Mouse (Mus musculus): ENCODE measurements at regions not wholly inside any gene's neighbourhood (a gene's known extent, or its start where the extent isn't known, plus 50 kb on each side); places are given as distances from the start of the nearest gene placed in this dataset.
A peak's percentile ranks its signal among the peaks of the same experiment; 100 is the strongest.

DNA sequence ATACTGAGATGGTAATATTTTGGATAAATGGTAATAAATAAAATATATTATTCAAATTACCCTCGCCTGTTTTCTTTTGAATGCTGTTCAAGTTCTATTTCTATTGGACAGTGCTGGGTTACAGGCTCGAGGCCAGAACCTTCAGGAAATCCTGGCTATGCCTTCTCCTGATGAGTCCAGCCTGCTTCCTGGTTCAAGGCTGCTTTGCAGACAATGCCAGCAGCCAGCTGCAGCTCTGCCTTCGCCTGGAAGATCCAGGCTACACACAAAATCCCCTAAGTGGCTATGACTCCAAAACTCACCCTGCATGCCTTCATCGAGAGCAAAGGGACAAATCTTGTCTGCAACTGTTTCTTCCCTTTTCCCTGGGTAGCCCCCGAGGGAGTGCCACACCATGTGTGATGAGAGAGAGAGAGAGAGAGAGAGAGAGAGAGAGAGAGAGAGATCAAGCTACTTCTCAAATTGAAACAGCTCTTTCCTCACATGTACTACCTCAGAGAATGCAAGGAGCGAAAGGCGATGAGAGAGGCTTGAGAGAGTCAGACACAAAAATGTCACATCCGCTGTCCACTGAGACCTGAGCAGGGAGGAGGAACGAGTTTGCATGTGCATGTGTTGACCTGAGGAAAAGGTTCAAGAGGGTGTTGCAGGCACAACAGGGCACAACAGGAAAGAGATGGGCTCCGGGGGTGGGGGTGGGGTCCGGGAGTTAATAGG, 319.7 kb downstream of the Bcor start:
- peak in 1 of 2 experiments; percentile 37 for DNase-seq (ENCODE audit: low spot score in 2 of 2)

DNA sequence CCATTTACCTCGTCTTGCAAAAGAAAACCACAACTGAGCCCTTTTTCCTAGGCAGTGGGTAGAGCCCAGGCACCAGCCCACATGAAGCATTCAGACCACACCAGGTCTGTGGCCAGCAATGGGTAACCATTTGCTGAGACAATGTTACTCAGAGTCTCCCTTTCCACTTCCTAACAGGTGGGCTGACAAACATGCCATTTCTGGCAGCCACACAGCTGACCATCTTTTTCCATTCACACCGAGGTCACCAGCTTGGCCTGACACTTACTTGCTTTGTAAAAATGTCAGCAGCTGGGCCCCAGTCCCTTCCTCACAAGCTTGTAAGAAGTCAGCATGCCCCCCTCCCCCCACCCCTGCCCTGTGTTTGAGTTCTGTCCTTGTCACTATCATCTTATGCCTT, 314.6 kb downstream of the Bcor start:
- no peak for DNase-seq (ENCODE audit: low spot score in 2 of 2)

DNA sequence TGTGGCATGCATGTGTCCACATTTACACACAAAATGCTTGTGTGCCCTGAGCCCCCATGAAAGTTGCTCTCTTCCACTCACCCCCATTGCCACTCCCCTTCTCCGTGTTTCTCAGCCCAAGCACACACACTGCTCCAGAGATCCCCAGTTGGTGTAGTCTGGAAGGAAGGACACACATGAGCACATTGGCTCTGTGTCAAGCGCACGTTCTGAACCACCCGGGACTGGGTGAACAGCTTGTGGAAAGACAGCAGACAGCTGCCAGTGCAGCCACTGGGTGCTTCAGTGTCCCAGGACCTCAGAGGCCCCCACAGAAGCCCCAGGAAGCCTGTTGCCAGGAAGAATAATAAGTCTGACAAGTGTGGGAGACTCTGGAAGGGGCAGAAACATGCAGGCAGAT, 304.2 kb downstream of the Bcor start:
- no peak for DNase-seq (ENCODE audit: low spot score in 2 of 2)

DNA sequence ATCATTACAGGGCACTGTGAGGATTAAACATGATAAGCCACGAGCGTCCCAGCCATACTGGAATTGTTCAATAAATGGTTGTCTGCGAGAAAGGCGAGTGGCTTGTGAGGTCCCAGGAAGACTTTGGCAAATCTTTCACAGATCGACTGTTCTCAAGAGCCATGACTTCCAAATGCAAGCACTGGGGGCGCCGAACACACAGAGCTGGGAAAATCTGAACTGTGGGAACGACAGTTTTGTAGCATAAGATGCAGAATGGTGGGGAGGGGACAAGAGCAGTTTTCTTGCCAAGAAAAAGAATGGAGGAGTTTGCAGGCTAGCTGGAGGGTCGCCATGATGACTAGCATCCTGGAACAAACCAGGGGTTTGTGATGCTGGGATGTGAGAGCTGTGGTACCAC, 300.8 kb downstream of the Bcor start:
- no peak for DNase-seq (ENCODE audit: low spot score in 2 of 2)

GRCm38 (mm10) chrX:11861119-11861708, 298.9 kb downstream of the Bcor start:
- DNase-seq (ENCODE audit: low spot score in 2 of 2): no peak

GRCm38 (mm10) chrX:11861892-11862291, 298.3 kb downstream of the Bcor start:
- DNase-seq (ENCODE audit: low spot score in 2 of 2): no peak

GRCm38 (mm10) chrX:11863106-11863505, 297.0 kb downstream of the Bcor start:
- DNase-seq (ENCODE audit: low spot score in 2 of 2): no peak

DNA sequence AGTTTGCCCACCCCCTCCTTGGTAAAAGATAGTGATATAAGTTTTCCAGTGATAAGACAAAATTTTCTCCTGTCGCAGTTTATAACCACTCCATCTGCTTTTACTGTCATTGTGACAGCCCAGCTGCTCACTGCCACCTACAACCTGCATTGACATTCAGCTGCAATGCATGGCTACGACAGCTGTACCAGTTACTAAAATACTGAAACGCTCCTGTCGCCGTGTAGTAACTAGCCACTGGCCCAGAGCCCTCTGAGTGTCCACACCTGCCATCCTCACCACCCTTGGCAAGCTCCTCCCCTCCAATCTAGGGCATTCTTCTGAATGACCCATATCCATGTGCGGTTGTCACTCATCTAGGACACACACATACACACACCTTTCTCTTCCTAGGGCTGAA, 286.2 kb downstream of the Bcor start:
- DNase-seq (ENCODE audit: low spot score in 2 of 2): no peak

GRCm38 (mm10) chrX:11876636-11877035, 283.5 kb downstream of the Bcor start:
- no peak for DNase-seq (ENCODE audit: low spot score in 2 of 2)

- no peak for DNase-seq (ENCODE audit: low spot score in 2 of 2)
Observed at GRCm38 (mm10) chrX:11878028-11878427, 282.1 kb downstream of the Bcor start.

- no peak for DNase-seq (ENCODE audit: low spot score in 2 of 2)
Observed at GRCm38 (mm10) chrX:11880972-11881371, 279.2 kb downstream of the Bcor start.

DNA sequence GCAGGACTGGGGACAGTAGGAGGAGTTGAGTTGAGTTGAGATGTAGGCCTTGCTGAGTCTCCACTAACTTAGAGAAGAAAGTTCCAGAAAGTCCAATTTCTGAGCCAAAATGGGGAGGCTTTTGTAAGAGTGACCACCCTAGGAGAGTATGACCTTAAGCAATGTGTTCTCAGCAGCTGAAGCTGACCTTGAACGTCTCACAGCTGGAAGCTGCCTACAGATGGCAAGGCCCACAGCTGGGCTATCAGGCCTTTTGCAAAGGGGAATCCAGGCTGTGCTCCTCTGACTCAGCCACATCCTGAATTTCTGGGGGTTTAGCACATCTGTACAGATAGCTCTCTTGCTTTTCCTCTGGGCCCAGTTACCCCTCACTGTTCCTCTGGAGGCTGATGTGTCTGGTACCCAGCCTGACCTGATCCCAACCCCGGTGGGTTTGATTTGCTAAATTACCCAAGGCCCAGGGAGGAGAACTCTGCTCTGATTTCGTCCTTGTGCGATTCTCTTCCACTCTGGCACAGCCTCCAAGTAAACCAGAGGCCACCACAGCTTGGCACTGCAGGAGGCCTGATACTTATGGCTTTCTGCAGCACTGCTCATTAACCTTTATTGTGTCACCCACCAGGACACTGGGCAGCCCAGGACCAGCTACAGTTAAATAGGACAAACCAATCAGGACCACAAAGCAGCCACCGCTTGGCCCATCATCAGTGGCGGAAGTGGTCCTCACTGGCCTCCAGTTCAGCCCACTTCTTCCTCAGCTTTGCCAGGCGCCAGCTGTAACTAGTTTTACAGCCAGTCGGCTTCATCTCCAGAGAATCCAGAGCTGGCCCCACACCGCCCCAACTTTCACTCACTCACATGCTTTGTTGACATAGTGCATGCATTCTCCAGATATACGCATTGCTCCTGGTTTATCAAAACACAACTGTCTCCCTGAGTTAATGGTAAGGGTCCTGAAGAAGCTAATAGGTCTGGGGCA, 276.1 kb downstream of the Bcor start:
- DNase-seq (ENCODE audit: low spot score in 2 of 2): no peak

GRCm38 (mm10) chrX:11892396-11892795, 267.8 kb downstream of the Bcor start:
- DNase-seq (ENCODE audit: low spot score in 2 of 2): no peak

DNA sequence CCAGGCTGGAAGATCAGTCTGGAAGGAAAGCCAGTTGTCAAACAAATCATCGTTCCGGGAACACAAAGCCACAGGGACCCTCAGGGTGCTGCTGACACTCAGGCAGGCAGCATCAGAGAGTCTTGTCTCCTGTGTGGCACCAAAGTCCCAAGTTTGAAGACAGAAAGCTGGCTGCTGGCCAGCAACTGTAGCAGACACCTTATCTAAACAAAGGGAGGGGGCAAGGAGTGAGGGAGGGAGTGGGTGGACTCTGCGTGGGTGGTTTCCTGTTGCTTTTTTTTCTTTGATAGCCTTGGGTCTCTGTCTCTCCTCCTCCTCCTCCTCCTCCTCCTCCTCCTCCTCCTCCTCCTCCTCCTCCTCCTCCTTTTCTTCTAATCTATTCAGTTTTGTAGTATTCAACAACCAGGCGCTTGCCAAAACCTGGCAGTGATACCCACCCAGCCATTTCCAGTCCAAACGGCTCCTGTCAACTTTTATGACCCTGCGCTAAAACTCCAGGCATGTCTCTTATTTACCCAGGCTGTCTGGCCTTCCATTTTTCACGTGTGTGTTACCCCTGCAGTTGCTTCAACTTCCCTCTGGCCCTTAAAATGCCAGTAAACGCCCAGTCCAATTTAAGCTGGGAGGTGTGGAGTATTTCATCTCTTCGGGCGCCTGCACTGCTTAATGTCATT, 266.4 kb downstream of the Bcor start:
- DNase-seq (ENCODE audit: low spot score in 2 of 2): no peak

DNA sequence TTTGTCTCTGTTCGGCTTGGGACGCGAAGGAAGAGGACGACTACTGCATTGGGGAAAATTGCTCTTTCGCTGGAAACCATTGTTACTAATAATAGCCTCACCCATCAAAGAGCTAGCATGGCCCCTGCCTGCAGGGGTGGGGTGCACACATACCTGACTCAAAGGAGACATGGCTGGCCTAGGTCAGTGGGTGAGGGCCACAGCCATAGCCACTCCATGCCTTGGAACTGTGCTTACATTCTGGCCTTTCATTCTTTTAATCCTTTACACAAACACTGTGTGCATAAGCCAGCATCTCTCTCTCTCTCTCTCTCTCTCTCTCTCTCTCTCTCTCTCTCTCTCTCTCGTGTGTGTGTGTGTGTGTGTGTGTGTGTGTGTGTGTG, 265.9 kb downstream of the Bcor start:
- no peak for DNase-seq (ENCODE audit: low spot score in 2 of 2)

DNA sequence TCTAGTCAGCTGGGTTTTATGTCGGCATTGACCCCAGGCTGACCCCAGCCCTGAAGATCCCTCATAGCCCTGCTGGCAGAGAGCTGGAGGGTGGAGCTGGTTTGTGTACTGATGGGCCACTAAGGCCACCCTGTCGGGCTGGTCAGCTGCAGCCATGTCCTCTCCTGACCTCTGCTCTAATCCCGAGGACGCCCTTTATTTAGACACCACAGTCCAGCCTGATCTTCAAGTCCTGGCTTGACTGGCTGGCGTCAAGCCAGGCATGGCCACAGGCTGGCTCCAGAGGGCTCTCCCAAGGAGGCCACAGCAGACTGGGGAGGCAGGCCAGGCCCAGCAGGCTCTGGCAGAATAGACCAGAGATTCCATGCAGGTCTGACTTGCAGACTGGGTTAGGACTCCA, 264.8 kb downstream of the Bcor start:
- no peak for DNase-seq (ENCODE audit: low spot score in 2 of 2)

DNA sequence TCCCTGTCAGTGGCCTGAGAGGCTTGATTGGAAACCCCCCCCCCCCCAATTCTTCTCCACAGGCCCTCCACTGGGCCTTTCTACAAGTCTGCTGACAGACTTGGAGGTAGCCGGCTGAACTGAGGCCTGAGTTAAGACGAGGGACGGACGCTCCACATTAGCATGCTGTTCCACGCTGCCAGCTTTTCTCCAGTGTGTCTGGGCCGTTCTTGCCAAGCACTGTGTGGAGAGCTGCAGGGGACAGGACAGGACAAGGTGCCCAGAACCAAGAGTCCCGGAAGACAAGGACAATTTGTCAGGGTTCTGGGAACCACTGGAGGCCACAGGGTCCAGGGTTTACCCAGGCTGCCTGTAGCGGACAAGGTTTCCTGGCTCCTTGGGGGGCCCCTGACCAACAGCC, 261.9 kb downstream of the Bcor start:
- DNase-seq (ENCODE audit: low spot score in 2 of 2): no peak

DNA sequence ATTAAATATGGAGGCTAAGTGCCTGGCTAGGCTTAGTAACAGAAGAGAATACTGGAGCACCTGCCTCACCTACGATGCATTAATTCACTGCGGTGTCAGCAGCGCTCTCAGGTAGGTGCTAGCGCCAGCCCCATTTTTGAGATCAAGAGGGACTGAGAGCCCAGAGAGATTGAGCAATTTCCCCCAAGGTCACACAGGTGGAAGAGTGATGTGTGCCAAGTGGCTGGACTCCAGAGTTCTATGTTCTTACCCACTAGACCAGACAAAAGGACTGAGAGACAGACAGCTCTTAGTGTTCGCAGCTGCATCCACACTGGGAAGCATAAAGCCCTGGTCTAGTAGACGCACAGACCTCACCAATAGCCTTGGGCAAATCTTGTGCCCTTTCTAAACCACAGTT, 261.1 kb downstream of the Bcor start:
- no peak for DNase-seq (ENCODE audit: low spot score in 2 of 2)

GRCm38 (mm10) chrX:11899914-11900313, 260.2 kb downstream of the Bcor start:
- no peak for DNase-seq (ENCODE audit: low spot score in 2 of 2)

DNA sequence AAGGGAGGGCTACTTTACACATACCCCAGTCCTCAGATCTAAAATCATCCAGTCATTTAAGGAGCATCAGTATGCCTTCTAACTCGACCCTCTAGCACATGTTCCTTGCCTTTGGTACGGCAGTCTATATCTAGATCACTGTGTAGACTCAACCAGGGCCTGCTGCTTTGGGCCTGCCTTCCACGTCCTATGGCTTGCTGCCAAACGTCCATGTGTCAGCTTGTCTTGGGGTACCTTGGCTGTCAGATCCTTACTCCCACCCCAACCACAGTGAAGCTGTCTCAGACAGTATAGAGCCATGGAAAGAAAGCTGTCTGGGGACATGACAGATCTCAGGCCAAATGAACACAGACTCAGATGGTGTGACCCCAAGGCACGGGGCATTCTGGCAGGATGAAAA, 258.4 kb downstream of the Bcor start:
- no peak for DNase-seq (ENCODE audit: low spot score in 2 of 2)

DNA sequence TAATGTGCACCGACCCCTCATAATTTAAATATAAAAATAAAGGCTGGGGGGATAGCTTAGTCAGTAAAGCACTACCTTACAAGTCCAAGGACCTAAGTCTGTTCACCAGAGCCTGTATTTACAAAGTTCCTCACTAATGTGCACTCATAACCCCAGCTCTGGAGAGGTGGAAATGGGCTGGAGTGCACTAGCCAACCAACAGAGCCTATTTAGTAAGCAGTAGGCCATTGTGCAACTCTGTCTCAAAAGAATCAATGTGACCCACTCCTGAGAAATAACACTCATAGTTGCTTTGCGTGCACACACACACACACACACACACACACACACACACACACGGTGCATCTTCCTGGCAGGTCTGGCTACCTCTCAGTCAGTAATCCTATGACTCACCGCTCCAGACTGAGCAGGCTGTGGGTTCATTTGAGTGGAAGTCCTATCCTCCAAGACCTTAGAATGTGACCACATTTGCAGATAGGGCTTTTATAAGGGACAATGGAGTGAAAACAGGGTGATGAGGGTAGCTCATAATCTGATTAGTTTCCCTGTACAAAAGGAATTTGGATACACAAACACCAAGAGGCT, 256.9 kb downstream of the Bcor start:
- DNase-seq (ENCODE audit: low spot score in 2 of 2): no peak

DNA sequence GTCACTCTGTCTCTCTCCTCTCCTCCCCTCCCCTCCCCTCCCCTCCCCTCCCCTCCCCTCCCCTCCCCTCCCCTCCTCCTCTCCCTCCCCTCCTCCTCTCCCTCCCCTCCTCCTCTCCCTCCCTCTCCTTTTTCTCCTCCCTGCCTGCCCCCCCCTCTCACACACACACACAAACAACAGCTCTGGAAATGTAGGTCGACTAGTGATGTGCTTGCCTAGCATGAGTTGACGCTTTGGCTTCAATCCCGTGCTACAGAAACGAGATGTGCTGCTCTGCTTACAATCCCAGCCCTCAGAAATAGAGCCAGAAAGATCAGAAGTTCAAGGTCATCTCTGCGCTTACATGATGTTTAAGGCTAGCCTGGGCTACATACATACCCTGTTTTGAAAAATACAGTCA, 254.9 kb downstream of the Bcor start:
- DNase-seq (ENCODE audit: low spot score in 2 of 2): no peak

Data from urinary bladder, postnatal 4 days (tissue).